Mouse (Mus musculus): Measurements from ENCODE around the gene Phex. TPM values are rescaled to one million over a fixed set of nuclear protein-coding genes. Genes with fewer than 3 reads are reported as not detected.

Gene Phex
- total RNA-seq (2021), result under 1 TPM; 0.12 to 0.28 TPM
- not detected in 2 replicates for polyA plus RNA-seq (2012; rRNA removed)
- long read RNA-seq, result 0 reads

- no peak for DNase-seq
Observed at GRCm38 (mm10) chrX:157415212-157415611, at the start of gene Phex. Gene Phex (minus strand): TSS chrX:157415312.

GRCm38 (mm10) chrX:157462716-157463115 is 47.6 kb upstream of the Phex start:
- DNase-seq, result no peak

- peak; percentile 18 for DNase-seq
Observed at GRCm38 (mm10) chrX:157454430-157454829, 39.3 kb upstream of the Phex start.

GRCm38 (mm10) chrX:157449000-157449399 is 33.9 kb upstream of the Phex start:
- no peak for DNase-seq

GRCm38 (mm10) chrX:157447431-157447830 is 32.3 kb upstream of the Phex start:
- DNase-seq, result no peak

DNA sequence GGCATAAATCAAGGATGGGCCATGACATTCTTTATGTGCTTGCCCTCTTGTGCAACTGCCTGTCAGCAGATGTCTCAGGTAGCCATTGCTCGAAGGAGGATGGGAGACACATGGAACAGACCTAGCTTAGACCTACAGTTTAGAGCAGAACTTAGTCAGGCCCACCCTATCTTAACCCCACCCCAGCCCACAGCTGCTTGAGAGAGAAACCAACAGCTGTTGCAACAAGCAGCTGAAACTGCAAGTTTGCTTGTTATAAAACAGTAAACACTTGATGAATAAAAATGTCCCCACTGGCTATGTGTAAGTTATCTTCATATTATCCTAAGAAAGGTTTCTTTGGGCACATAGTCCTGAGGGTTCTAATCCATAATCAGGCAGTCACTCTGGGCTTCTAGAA is 19.7 kb upstream of the Phex start:
- no peak for DNase-seq

- DNase-seq, result no peak
Observed at GRCm38 (mm10) chrX:157419451-157419850, 4.3 kb upstream of the Phex start.

DNA sequence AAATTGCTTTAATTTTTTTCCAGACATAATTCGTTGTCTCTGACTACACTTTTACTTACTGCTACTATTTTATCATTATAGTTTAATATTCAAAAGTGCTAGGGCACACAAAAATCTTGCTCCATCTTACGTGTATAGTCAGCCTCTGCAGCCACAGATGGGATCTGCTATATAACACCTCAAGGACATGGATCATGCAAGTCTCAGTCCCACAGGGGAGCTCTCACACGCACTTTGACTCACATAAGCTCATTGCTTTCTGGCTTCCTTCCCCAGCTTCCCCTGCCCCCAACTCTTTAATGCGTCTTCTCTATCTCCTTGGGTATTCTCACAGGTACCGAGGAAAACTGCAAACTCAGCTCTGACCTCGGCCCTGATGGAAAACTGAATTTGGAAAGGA is 10.2 kb downstream of the Phex start:
- DNase-seq, result no peak

GRCm38 (mm10) chrX:157391241-157391640 is 23.9 kb downstream of the Phex start:
- no peak for DNase-seq

DNA sequence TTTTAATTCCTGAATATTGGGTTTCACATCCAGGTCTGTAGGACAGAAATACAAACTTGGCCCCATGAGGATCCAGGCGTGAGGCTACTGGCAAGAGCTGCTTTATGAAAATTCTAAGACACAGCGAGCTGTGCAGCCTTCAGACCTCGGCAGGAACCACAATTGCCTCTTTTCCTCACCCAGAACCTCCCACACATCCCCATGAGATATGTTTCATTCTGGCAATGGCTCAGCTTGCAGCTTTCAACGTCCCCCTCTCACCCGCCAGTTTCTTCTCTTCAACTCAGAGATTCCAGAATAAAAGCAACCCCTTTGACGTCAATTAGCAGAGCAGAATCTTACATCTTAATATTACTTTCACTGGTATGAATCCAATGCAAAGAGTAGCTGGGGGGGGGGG is 25.0 kb downstream of the Phex start:
- DNase-seq, result no peak

DNA sequence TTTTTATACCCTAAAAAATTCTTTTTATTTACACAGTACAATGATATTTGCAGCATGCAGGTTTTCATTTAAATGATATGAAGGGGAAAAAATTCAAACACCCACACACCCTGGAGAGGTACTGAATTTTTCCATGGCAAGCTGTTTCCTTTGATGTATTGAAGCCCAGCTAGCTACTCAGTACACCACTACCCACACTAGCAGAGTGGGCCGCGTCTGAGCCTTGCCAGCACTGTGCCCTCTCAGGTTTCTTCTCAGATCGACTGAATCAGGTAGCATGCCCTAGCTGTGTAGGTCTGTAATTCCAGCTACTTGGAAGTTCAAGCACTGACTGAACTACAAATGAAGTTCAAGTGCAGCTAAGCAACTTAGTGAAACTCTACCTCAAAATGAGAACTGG is 26.7 kb downstream of the Phex start:
- DNase-seq, result no peak

DNA sequence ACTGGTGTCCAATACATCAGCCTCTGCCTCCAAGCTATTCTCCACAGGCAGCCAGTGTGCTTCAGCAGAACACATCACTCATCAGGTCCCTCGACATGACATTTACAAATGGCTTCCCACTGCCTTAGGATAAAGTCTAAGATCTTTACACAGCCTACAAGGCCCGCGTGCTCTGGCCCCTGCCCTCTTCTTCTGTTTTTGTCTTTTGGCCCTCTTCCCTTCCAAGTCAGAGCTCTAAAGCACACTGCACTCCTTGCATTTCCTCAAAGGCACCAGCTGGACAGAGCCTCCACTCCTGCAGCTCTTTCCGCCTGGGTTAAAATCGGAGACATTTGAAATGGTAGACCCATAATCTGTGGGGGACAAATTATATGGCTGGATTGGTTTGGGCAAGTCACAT is 28.1 kb downstream of the Phex start:
- no peak for DNase-seq

GRCm38 (mm10) chrX:157378822-157379221 is 36.3 kb downstream of the Phex start:
- DNase-seq, result peak; percentile 9

DNA sequence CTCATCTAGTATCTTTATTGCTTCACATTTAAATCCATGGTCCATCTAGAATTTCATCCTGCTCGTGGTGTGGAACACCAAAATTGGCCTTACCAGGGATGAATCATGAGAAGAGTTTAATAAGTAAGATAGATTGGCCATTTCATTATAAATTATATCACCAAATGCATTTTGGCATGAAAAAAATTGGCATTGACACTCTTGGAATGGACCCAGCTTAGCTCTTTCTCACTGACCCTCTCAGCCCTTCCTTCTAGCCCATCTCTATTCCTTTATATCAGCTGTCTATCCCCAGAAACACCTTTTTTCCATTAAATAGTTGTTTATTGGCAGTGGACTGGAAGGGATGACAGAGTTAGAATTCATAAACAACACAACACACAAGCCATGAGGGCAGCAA is 37.7 kb downstream of the Phex start:
- no peak for DNase-seq

DNA sequence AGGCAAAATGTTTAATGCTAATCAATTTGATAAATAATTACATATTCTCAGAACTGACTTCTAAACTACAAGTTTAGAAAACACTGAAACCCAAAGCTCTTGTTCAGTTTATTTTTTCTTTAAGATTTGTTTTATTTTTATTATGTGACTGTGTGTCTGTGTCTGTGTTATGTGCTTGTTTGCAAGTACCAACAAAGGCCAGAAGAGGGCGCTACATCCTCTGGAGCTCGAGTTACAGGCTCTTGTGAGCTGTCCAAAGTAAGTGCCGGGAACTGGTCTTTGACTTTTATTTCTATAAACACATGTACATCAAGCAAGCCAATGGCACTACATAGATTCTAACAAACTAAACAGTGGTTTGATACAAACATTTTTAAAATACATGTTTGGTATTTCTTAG is 41.2 kb downstream of the Phex start:
- no peak for DNase-seq

GRCm38 (mm10) chrX:157369166-157369565 is 45.9 kb downstream of the Phex start:
- DNase-seq, result no peak

DNA sequence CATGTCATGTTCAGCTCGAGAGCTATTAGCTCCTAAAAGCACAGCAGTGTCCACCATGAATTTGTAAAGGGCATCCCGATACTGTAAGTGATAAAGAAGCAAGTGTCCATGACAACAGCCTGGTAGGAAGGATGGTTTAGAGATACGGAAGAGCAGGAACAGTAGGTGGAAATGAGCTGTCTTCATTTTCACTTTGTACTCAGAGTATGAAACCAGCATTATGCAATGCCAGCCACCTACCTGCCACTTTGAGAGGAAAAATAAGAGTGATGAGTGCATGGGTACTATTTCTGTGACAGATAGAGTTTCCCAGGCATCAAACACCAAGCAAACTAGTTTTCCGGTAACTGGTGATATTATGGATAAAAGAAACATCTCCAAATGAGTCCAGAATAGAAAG is 59.6 kb downstream of the Phex start:
- DNase-seq, result no peak

GRCm38 (mm10) chrX:157346201-157346600 is 68.9 kb downstream of the Phex start:
- DNase-seq, result no peak

DNA sequence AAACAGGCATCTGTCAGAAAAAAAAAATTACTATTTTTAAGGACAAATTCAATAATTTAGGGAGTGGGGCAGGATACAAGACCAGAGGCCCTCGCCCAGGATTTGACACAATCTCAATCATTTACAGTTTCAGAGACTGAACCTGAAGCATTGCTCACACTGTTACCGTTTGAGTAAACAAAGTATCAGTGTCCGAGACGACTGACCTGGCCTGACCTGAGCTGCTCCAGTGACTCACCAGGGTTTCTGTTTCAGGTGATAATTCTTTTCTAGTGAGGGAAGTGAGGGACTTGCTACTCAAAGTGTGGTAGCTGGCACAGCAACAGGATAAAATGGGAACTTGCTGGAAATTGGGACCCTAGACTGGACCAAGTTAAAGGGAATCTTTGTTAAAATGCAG is 80.4 kb downstream of the Phex start:
- DNase-seq, result no peak

DNA sequence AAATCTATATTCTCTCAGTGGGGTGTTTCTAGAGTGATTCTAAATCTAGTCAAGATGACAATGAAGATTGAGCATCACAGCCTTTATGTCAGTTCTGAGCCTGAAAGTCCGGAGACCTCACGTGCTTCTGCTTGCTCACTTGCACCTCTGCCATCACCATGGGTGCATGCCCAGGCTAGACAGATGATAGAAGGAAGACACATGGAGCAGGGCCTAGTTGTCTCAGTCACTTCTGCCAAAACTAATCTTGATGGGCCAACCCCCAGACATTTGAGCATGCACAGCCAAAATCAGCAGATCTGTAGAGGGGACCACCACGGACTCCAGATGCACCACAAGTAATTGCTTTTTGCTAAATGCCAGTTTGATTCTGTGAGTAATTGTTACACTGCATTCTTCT is 85.3 kb downstream of the Phex start:
- DNase-seq, result no peak

DNA sequence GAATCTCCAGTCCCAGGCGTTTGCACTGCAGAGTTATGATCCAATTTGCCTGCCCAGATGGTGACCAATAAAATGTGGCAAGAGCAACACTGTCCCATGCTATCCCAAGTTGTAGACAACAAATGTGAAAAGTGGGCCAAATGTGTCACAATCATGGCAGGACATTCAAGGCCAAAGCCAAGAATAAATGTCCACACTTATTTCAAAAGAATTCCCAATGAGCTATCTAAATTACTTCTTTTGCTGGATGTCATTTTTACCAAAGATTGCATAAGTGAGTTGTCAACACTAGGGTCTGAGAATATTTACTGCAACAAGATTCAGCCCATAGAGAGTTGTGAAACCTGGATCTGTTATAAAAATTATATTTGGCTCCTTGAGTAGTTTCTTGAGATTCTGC is 86.7 kb downstream of the Phex start:
- DNase-seq, result peak; percentile 37

- no peak for DNase-seq
Observed at GRCm38 (mm10) chrX:157327756-157328155, 87.4 kb downstream of the Phex start.

- DNase-seq, result no peak
Observed at GRCm38 (mm10) chrX:157324396-157324795, 90.7 kb downstream of the Phex start.

DNA sequence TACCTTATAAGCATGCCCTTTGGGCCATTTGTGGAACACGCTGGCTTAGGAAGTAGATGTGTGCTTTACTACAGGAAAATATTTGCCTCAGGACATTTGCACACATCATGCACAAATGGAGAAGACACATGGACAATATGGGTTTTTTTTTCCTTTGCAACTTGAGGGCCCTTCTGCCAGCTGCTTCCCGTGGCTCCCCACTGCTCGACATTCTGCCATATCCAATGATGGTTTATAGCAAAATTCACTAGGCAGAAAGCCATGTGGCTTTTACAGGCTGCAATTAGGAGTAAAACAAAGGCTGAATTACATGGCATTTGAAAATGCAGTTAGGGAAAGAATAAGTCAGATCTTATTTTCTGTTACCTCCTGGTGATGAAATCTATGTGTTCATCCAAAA is 104.8 kb downstream of the Phex start:
- no peak for DNase-seq

DNA sequence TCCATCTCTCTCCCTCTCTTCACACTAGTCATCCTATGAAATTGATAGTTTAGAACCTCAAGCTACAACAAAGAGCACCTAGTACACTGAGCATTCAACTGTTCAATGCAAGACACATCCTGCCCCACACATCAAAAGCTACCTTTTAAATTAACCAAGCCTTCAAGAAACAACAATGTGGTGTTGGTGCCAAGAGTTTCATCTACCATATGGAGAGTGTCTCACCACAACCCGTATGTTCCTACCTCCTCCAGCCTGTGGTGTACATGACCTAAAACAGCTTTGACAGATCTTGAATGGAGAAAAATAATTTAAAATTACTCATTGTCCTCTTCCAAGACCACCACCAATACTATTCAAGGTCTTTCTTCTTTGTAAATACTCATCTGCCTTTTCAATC is 106.9 kb downstream of the Phex start:
- DNase-seq, result no peak

Measured in adrenal gland, adult 2 months (tissue).